Mouse (Mus musculus) small intestine, adult 2 months (tissue): Measurements from ENCODE around the gene Krtap29-1.

Experiments used
- CTCF ChIP-seq: fragments of 200-500 bp; IDR thresholded peaks from 2 replicates; pipeline ENCODE4 v1.5.1; 2012; ENCODE audit warnings: low read depth, mild to moderate bottlenecking, control low read depth, inconsistent platforms, low read length, moderate library complexity, mixed read lengths; ENCODE audit not compliant: insufficient replicate concordance, insufficient read length; ENCODE audit errors: extremely low read depth
- POLR2A ChIP-seq: fragments of 200-500 bp; IDR thresholded peaks from 2 replicates; pipeline ENCODE4 v1.6.1; 2012; ENCODE audit warnings: low read depth, mild to moderate bottlenecking, control low read depth, inconsistent platforms, low read length, moderate library complexity

DNA sequence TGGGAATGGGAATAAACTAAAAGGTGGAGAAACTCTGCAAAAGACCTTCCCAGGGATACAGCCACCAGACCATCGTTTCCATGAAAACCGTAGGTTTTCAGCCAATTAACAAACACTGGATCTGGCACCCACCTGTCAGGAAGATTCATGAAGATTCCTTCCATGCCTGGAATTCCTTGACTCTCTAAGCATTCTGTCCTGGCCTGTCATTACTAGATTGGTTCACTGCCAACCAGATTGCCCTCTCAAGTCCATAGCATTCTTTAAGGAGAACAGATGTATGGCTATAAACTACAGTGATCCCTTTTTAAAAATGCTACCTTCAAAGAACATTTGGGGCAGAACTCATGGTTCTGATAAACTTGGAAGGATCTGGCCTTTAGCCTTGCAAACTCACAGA, 12.9 kb downstream of the Krtap29-1 start:
- TF ChIP-seq CTCF, result no peak
- TF ChIP-seq POLR2A, result no peak
